ENCODE assay signal across 9 mouse cellular contexts in the genomic region with DNA sequence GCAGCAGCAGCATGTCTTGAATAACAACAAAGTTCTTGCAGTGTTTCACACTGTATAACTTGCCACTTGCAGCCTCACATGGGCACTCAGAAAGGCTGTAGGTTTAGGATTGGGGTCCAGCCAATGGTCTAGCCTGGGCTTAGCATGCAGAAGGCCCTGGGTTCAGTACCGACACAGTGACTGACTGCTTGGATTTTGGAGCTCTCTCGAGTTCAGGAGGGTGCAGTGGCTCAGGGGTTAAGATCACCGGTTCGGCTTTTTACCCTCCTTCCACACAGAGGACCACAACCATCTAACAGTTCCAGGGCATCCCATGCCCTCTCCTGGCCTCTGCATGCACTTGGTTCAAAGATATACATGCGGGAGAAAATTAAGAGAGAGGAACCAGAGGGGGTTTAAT. TPM values are rescaled to one million over a fixed set of nuclear protein-coding genes. Genes with fewer than 3 reads are reported as not detected.
A peak's percentile ranks its signal among the peaks of the same experiment; 100 is the strongest.
DNase-seq lines count a peak whose midpoint lies in the region; ATAC-seq and TF ChIP-seq lines count a peak whose summit lies in the region.
"Had no signal": no experiment of that assay in that cellular context is flagged by ENCODE, and none has a peak within 500 bp of the region (broad histone marks: within the 10 kb centered on the region; RNA-seq: fewer than 3 reads in every experiment).

No protein-coding gene starts in this region.

- no peaks in the 10 kb centered on the region for H3K9me3 ChIP-seq in embryonic facial prominence, embryonic 13.5 days
- H3K9me3 ChIP-seq in intestine, embryonic 14.5 days (ENCODE audit: control insufficient read depth, low read length): no peaks in the 10 kb centered on the region
- H3K9me3 ChIP-seq in neural tube, embryonic 12.5 days: no peaks in the 10 kb centered on the region

- no peak for TF ChIP-seq CTCF in left cerebral cortex, adult 2 months (IDR thresholded peaks at IDR 0.05)

- ATAC-seq in embryonic facial prominence, embryonic 13.5 days (ENCODE audit: insufficient number of reproducible peaks, insufficient read depth, low FRiP score, low TSS enrichment, low read depth): no peak
- no peak for ATAC-seq in intestine, embryonic 14.5 days (replicated peaks; ENCODE audit: low FRiP score, low TSS enrichment, low read depth)
- no peak for ATAC-seq in neural tube, embryonic 12.5 days (ENCODE audit: low FRiP score, low read depth)

- peaks cover 22% of the 10 kb centered on the region for H3K4me1 ChIP-seq in embryonic facial prominence, embryonic 13.5 days
- H3K4me1 ChIP-seq in intestine, embryonic 14.5 days (replicated peaks; ENCODE audit: control insufficient read depth, insufficient read depth, low read length): peaks cover 14% of the 10 kb centered on the region
- H3K4me1 ChIP-seq in neural tube, embryonic 12.5 days: peaks cover 29% of the 10 kb centered on the region

- 23% methylated on average over 5 of the region's 5 CpGs for WGBS in embryonic facial prominence, embryonic 13.5 days
- 26% methylated on average over 5 of the region's 5 CpGs for WGBS in intestine, embryonic 14.5 days
- 37% methylated on average over 5 of the region's 5 CpGs for WGBS in neural tube, embryonic 12.5 days

- peak overlapping the region; percentile 99 for H3K27ac ChIP-seq in left cerebral cortex, adult 2 months
- H3K27ac ChIP-seq in embryonic facial prominence, embryonic 13.5 days: peak overlapping the region; percentile 97
- no peak overlapping the region for H3K27ac ChIP-seq in intestine, embryonic 14.5 days (ENCODE audit: low read depth)
- H3K27ac ChIP-seq in neural tube, embryonic 12.5 days: no peak overlapping the region

- no peaks in the 10 kb centered on the region for H3K27me3 ChIP-seq in embryonic facial prominence, embryonic 13.5 days
- H3K27me3 ChIP-seq in intestine, embryonic 14.5 days (replicated peaks; ENCODE audit: control insufficient read depth, insufficient read depth, low read length): no peaks in the 10 kb centered on the region
- H3K27me3 ChIP-seq in neural tube, embryonic 12.5 days (replicated peaks): no peaks in the 10 kb centered on the region

- peak overlapping the region; percentile 82 for H3K4me2 ChIP-seq in embryonic facial prominence, embryonic 13.5 days
- peak overlapping the region; percentile 97 for H3K4me2 ChIP-seq in intestine, embryonic 14.5 days (ENCODE audit: low read length)
- H3K4me2 ChIP-seq in neural tube, embryonic 12.5 days (replicated peaks): peak overlapping the region; percentile 96

- intact Hi-C loops in left cerebral cortex, adult 2 months (cut with DNase I): loop anchor here (2.0 kb wide), 1 partner anchor 20 kb away; no protein-coding TSS in a partner anchor

- no peak for DNase-seq in left cerebral cortex, adult 2 months (ENCODE audit: extremely low spot score in 1 of 2, low spot score in 2 of 2)
- no peak for DNase-seq in left cerebral cortex, adult 18-20 months (ENCODE audit: low spot score in 2 of 2)
- DNase-seq in intestine, embryonic 14.5 days (ENCODE audit: low spot score): no peak
- DNase-seq in right cerebral cortex, postnatal 10 days (ENCODE audit: low spot score in 2 of 2): no peak
- DNase-seq in cerebellum, postnatal 4 days (ENCODE audit: low spot score in 2 of 2): no peak
- no peak for DNase-seq in testis, postnatal 10 days (ENCODE audit: low spot score)

- peaks cover 19% of the 10 kb centered on the region for H3K36me3 ChIP-seq in embryonic facial prominence, embryonic 13.5 days
- H3K36me3 ChIP-seq in intestine, embryonic 14.5 days (ENCODE audit: control insufficient read depth, insufficient read depth, low read length): peaks cover 2% of the 10 kb centered on the region; the same call in 1 of the 2 replicates
- peaks cover 17% of the 10 kb centered on the region; the same call in 1 of the 2 replicates for H3K36me3 ChIP-seq in neural tube, embryonic 12.5 days

- H3K4me3 ChIP-seq in left cerebral cortex, adult 2 months: peak overlapping the region; percentile 82
- H3K4me3 ChIP-seq in embryonic facial prominence, embryonic 13.5 days: peak overlapping the region; percentile 90
- H3K4me3 ChIP-seq in intestine, embryonic 14.5 days (ENCODE audit: low read depth, low read length): peak overlapping the region; percentile 72
- peak overlapping the region; percentile 78 for H3K4me3 ChIP-seq in neural tube, embryonic 12.5 days

- peak overlapping the region; percentile 96 for H3K9ac ChIP-seq in embryonic facial prominence, embryonic 13.5 days
- peak overlapping the region; percentile 88 for H3K9ac ChIP-seq in intestine, embryonic 14.5 days (ENCODE audit: low read length)
- H3K9ac ChIP-seq in neural tube, embryonic 12.5 days: peak overlapping the region; percentile 94

RNA-seq across cellular contexts. Expression of gene Pgls, which starts 1.0 kb away (rescaled TPM):
- 10 to 100 TPM; 29.1 to 33.0 TPM for total RNA-seq in left cerebral cortex, adult 2 months (2021)
- 10 to 100 TPM; 31.1 to 31.3 TPM for total RNA-seq in left cerebral cortex, adult 18-20 months (2021)
- polyA plus RNA-seq in embryonic facial prominence, embryonic 13.5 days (2015; fragmentation: Nextera tagmentation; extraction: Ambion mirVana): 224 and 244 TPM in 2 replicates
- 273 and 286 TPM in 2 replicates for polyA plus RNA-seq in intestine, embryonic 14.5 days (2014; fragmentation: Nextera tagmentation; extraction: Ambion mirVana)
- 198 and 217 TPM in 2 replicates for polyA plus RNA-seq in neural tube, embryonic 12.5 days (2016; fragmentation: Nextera tagmentation; extraction: Ambion mirVana)

RNA-seq across cellular contexts. Expression of gene Fam129c, which starts 6.4 kb away (rescaled TPM):
- 1 to 10 TPM; 3.1 to 4.0 TPM for total RNA-seq in left cerebral cortex, adult 2 months (2021)
- 1 to 10 TPM; 1.9 to 4.8 TPM for total RNA-seq in left cerebral cortex, adult 18-20 months (2021)
- polyA plus RNA-seq in embryonic facial prominence, embryonic 13.5 days (2015; fragmentation: Nextera tagmentation; extraction: Ambion mirVana): 4.8 and 7.7 TPM in 2 replicates
- 3.1 and 4.9 TPM in 2 replicates for polyA plus RNA-seq in intestine, embryonic 14.5 days (2014; fragmentation: Nextera tagmentation; extraction: Ambion mirVana)
- polyA plus RNA-seq in neural tube, embryonic 12.5 days (2016; fragmentation: Nextera tagmentation; extraction: Ambion mirVana): 4.9 and 6.1 TPM in 2 replicates

RNA-seq across cellular contexts. Expression of gene Colgalt1, which starts 19.8 kb away (rescaled TPM):
- total RNA-seq in left cerebral cortex, adult 2 months (2021): 10 to 100 TPM; 47.2 to 50.9 TPM
- total RNA-seq in left cerebral cortex, adult 18-20 months (2021): 10 to 100 TPM; 46.9 to 49.8 TPM
- polyA plus RNA-seq in embryonic facial prominence, embryonic 13.5 days (2015; fragmentation: Nextera tagmentation; extraction: Ambion mirVana): 75.5 and 78.2 TPM in 2 replicates
- polyA plus RNA-seq in intestine, embryonic 14.5 days (2014; fragmentation: Nextera tagmentation; extraction: Ambion mirVana): 84.4 and 85.3 TPM in 2 replicates
- polyA plus RNA-seq in neural tube, embryonic 12.5 days (2016; fragmentation: Nextera tagmentation; extraction: Ambion mirVana): 60.9 and 67.2 TPM in 2 replicates

RNA-seq across cellular contexts. Expression of gene Slc27a1, which starts 22.3 kb away (rescaled TPM):
- total RNA-seq in left cerebral cortex, adult 2 months (2021): 100 to 1,000 TPM; 108 to 109 TPM
- 100 to 1,000 TPM in 1 of 2 experiments, 10 to 100 TPM in 1; 86.2 to 100 TPM for total RNA-seq in left cerebral cortex, adult 18-20 months (2021)
- polyA plus RNA-seq in embryonic facial prominence, embryonic 13.5 days (2015; fragmentation: Nextera tagmentation; extraction: Ambion mirVana): 47.8 and 59.4 TPM in 2 replicates
- 15.8 and 20.0 TPM in 2 replicates for polyA plus RNA-seq in intestine, embryonic 14.5 days (2014; fragmentation: Nextera tagmentation; extraction: Ambion mirVana)
- 46.1 and 46.5 TPM in 2 replicates for polyA plus RNA-seq in neural tube, embryonic 12.5 days (2016; fragmentation: Nextera tagmentation; extraction: Ambion mirVana)

RNA-seq across cellular contexts. Expression of gene Nxnl1, which starts 24.6 kb away (rescaled TPM):
- total RNA-seq in left cerebral cortex, adult 2 months (2021): under 1 TPM in 1 of 2 experiments, not detected in 1; 0.11 TPM
- under 1 TPM in 1 of 2 experiments, not detected in 1; 0.26 TPM for total RNA-seq in left cerebral cortex, adult 18-20 months (2021)
- not detected in 2 replicates for polyA plus RNA-seq in embryonic facial prominence, embryonic 13.5 days (2015; fragmentation: Nextera tagmentation; extraction: Ambion mirVana)
- not detected in 2 replicates for polyA plus RNA-seq in intestine, embryonic 14.5 days (2014; fragmentation: Nextera tagmentation; extraction: Ambion mirVana)
- not detected in 2 replicates for polyA plus RNA-seq in neural tube, embryonic 12.5 days (2016; fragmentation: Nextera tagmentation; extraction: Ambion mirVana)
- polyA plus RNA-seq: large intestine, adult 2 months had no signal

Comparison
In these comparisons a context has a peak if more than half of its experiments do, and no peak if none do; other contexts are left out.
1. H3K27ac ChIP-seq: peak in left cerebral cortex, adult 2 months (single experiment) and embryonic facial prominence, embryonic 13.5 days (single experiment); none in intestine, embryonic 14.5 days (single experiment) and neural tube, embryonic 12.5 days (single experiment).
2. Peak in every context shown above with its lines, with median percentiles within 50 percentile points of each other: H3K4me3 ChIP-seq, H3K4me2 ChIP-seq and H3K9ac ChIP-seq.